Mouse (Mus musculus): ENCODE data around the gene Pnkd. TPM values are rescaled to one million over a fixed set of nuclear protein-coding genes. Genes with fewer than 3 reads are reported as not detected.

Gene Pnkd
- polyA plus RNA-seq, 1 experiment = 40.9 TPM

- Histone ChIP-seq H3K36me3 (ENCODE audit: control insufficient read depth, insufficient read depth, low read length, poor library complexity, severe bottlenecking) (0 out of 2 replicates have a peak, but pooled peaks cover 3% of the 10 kb centered on the region), H3K9me3 (replicated peaks; ENCODE audit: control insufficient read depth, insufficient read depth, low read length, poor library complexity, severe bottlenecking) (no peaks in the 10 kb centered on the region), H3K4me1 (ENCODE audit: control insufficient read depth, insufficient read depth, low read length) (peaks cover 7% of the 10 kb centered on the region), H3K27ac (ENCODE audit: insufficient read depth, low read length) (no peak overlapping the region), H3K27me3 (ENCODE audit: control insufficient read depth, insufficient read depth, low read length, poor library complexity, severe bottlenecking) (no peaks in the 10 kb centered on the region), H3K9ac (ENCODE audit: low read depth, poor library complexity, severe bottlenecking) (no peak overlapping the region), H3K4me3 (ENCODE audit: low read depth, low read length) (no peak overlapping the region)
- no peak for TF ChIP-seq POLR2A (IDR thresholded peaks at IDR 0.05; ENCODE audit: insufficient read depth, low read length)
- TF ChIP-seq EP300 (IDR thresholded peaks at IDR 0.05; ENCODE audit: insufficient read depth, low read depth, low read length) = no peak
- TF ChIP-seq CTCF (IDR thresholded peaks at IDR 0.05; ENCODE audit: low read depth, low read length) = no peak
Measured at GRCm38 (mm10) chr1:74296477-74296876, 11.7 kb downstream of the Pnkd start.

- TF ChIP-seq CTCF (IDR thresholded peaks at IDR 0.05; ENCODE audit: low read depth, low read length) (no peak), EP300 (IDR thresholded peaks at IDR 0.05; ENCODE audit: insufficient read depth, low read depth, low read length) (no peak), POLR2A (IDR thresholded peaks at IDR 0.05; ENCODE audit: insufficient read depth, low read length) (no peak)
- Histone ChIP-seq H3K9ac (ENCODE audit: low read depth, poor library complexity, severe bottlenecking) (no peak overlapping the region), H3K36me3 (ENCODE audit: control insufficient read depth, insufficient read depth, low read length, poor library complexity, severe bottlenecking) (0 out of 2 replicates have a peak, but pooled peaks cover 3% of the 10 kb centered on the region), H3K4me1 (ENCODE audit: control insufficient read depth, insufficient read depth, low read length) (peaks cover 7% of the 10 kb centered on the region), H3K9me3 (replicated peaks; ENCODE audit: control insufficient read depth, insufficient read depth, low read length, poor library complexity, severe bottlenecking) (no peaks in the 10 kb centered on the region), H3K27ac (ENCODE audit: insufficient read depth, low read length) (no peak overlapping the region), H3K4me3 (ENCODE audit: low read depth, low read length) (no peak overlapping the region), H3K27me3 (ENCODE audit: control insufficient read depth, insufficient read depth, low read length, poor library complexity, severe bottlenecking) (no peaks in the 10 kb centered on the region)
Measured at GRCm38 (mm10) chr1:74297269-74297668, 12.5 kb downstream of the Pnkd start.

- no peak overlapping the region for H3K4me3 ChIP-seq (ENCODE audit: low read depth, low read length)
- 0 out of 2 replicates have a peak, but pooled peaks cover 3% of the 10 kb centered on the region for H3K36me3 ChIP-seq (ENCODE audit: control insufficient read depth, insufficient read depth, low read length, poor library complexity, severe bottlenecking)
- no peak overlapping the region for H3K9ac ChIP-seq (ENCODE audit: low read depth, poor library complexity, severe bottlenecking)
- H3K4me1 ChIP-seq (ENCODE audit: control insufficient read depth, insufficient read depth, low read length) = peaks cover 10% of the 10 kb centered on the region
- H3K27ac ChIP-seq (ENCODE audit: insufficient read depth, low read length) = no peak overlapping the region
- no peaks in the 10 kb centered on the region for H3K27me3 ChIP-seq (ENCODE audit: control insufficient read depth, insufficient read depth, low read length, poor library complexity, severe bottlenecking)
- TF ChIP-seq CTCF (IDR thresholded peaks at IDR 0.05; ENCODE audit: low read depth, low read length) (no peak), POLR2A (IDR thresholded peaks at IDR 0.05; ENCODE audit: insufficient read depth, low read length) (no peak), EP300 (IDR thresholded peaks at IDR 0.05; ENCODE audit: insufficient read depth, low read depth, low read length) (no peak)
- no peaks in the 10 kb centered on the region for H3K9me3 ChIP-seq (replicated peaks; ENCODE audit: control insufficient read depth, insufficient read depth, low read length, poor library complexity, severe bottlenecking)
Measured at GRCm38 (mm10) chr1:74298157-74298750, 13.5 kb downstream of the Pnkd start.

GRCm38 (mm10) chr1:74298996-74299395, 14.3 kb downstream of the Pnkd start:
- Histone ChIP-seq H3K27me3 (ENCODE audit: control insufficient read depth, insufficient read depth, low read length, poor library complexity, severe bottlenecking) (no peaks in the 10 kb centered on the region), H3K9me3 (replicated peaks; ENCODE audit: control insufficient read depth, insufficient read depth, low read length, poor library complexity, severe bottlenecking) (no peaks in the 10 kb centered on the region), H3K36me3 (ENCODE audit: control insufficient read depth, insufficient read depth, low read length, poor library complexity, severe bottlenecking) (0 out of 2 replicates have a peak, but pooled peaks cover under 1% of the 10 kb centered on the region), H3K27ac (ENCODE audit: insufficient read depth, low read length) (0 out of 2 replicates have a peak overlapping the region, but pooled peaks have one; percentile 6), H3K4me1 (ENCODE audit: control insufficient read depth, insufficient read depth, low read length) (peaks cover 10% of the 10 kb centered on the region), H3K9ac (ENCODE audit: low read depth, poor library complexity, severe bottlenecking) (no peak overlapping the region), H3K4me3 (ENCODE audit: low read depth, low read length) (no peak overlapping the region)
- no peak for TF ChIP-seq POLR2A (IDR thresholded peaks at IDR 0.05; ENCODE audit: insufficient read depth, low read length)
- no peak for TF ChIP-seq EP300 (IDR thresholded peaks at IDR 0.05; ENCODE audit: insufficient read depth, low read depth, low read length)
- no peak for TF ChIP-seq CTCF (IDR thresholded peaks at IDR 0.05; ENCODE audit: low read depth, low read length)

- Histone ChIP-seq H3K4me3 (ENCODE audit: low read depth, low read length) (no peak overlapping the region), H3K9ac (ENCODE audit: low read depth, poor library complexity, severe bottlenecking) (no peak overlapping the region), H3K27me3 (ENCODE audit: control insufficient read depth, insufficient read depth, low read length, poor library complexity, severe bottlenecking) (no peaks in the 10 kb centered on the region), H3K36me3 (ENCODE audit: control insufficient read depth, insufficient read depth, low read length, poor library complexity, severe bottlenecking) (no peaks in the 10 kb centered on the region), H3K4me1 (ENCODE audit: control insufficient read depth, insufficient read depth, low read length) (peaks cover 10% of the 10 kb centered on the region), H3K27ac (ENCODE audit: insufficient read depth, low read length) (no peak overlapping the region), H3K9me3 (replicated peaks; ENCODE audit: control insufficient read depth, insufficient read depth, low read length, poor library complexity, severe bottlenecking) (no peaks in the 10 kb centered on the region)
- no peak for TF ChIP-seq EP300 (IDR thresholded peaks at IDR 0.05; ENCODE audit: insufficient read depth, low read depth, low read length)
- TF ChIP-seq POLR2A (IDR thresholded peaks at IDR 0.05; ENCODE audit: insufficient read depth, low read length) = no peak
- no peak for TF ChIP-seq CTCF (IDR thresholded peaks at IDR 0.05; ENCODE audit: low read depth, low read length)
Measured at GRCm38 (mm10) chr1:74300347-74301110, 15.8 kb downstream of the Pnkd start.

GRCm38 (mm10) chr1:74302229-74302628, 17.5 kb downstream of the Pnkd start:
- peaks cover 5% of the 10 kb centered on the region for H3K4me1 ChIP-seq (ENCODE audit: control insufficient read depth, insufficient read depth, low read length)
- H3K9ac ChIP-seq (ENCODE audit: low read depth, poor library complexity, severe bottlenecking) = no peak overlapping the region
- no peaks in the 10 kb centered on the region for H3K9me3 ChIP-seq (replicated peaks; ENCODE audit: control insufficient read depth, insufficient read depth, low read length, poor library complexity, severe bottlenecking)
- H3K27me3 ChIP-seq (ENCODE audit: control insufficient read depth, insufficient read depth, low read length, poor library complexity, severe bottlenecking) = no peaks in the 10 kb centered on the region
- no peak overlapping the region for H3K27ac ChIP-seq (ENCODE audit: insufficient read depth, low read length)
- TF ChIP-seq EP300 (IDR thresholded peaks at IDR 0.05; ENCODE audit: insufficient read depth, low read depth, low read length) = no peak
- no peak for TF ChIP-seq POLR2A (IDR thresholded peaks at IDR 0.05; ENCODE audit: insufficient read depth, low read length)
- no peak for TF ChIP-seq CTCF (IDR thresholded peaks at IDR 0.05; ENCODE audit: low read depth, low read length)
- H3K4me3 ChIP-seq (ENCODE audit: low read depth, low read length) = no peak overlapping the region
- no peaks in the 10 kb centered on the region for H3K36me3 ChIP-seq (ENCODE audit: control insufficient read depth, insufficient read depth, low read length, poor library complexity, severe bottlenecking)

All from ES-Bruce4 (cell line).